25 mouse cellular contexts compared by ENCODE assay signal in genomic region chr1:25106679-25107078, GRCm38 (mm10).
DNase-seq lines count a peak whose midpoint lies in the region; ATAC-seq and TF ChIP-seq lines count a peak whose summit lies in the region.
"Had no signal": no experiment of that assay in that cellular context is flagged by ENCODE, and none has a peak within 500 bp of the region (broad histone marks: within the 10 kb centered on the region; RNA-seq: fewer than 3 reads in every experiment).

No protein-coding gene starts in this region.

- H3K4me3 ChIP-seq in hindbrain, embryonic 10.5 days = no peak overlapping the region
- no peak overlapping the region for H3K4me3 ChIP-seq in hindbrain, embryonic 14.5 days (replicated peaks; ENCODE audit: low read length)
- no peak overlapping the region for H3K4me3 ChIP-seq in layer of hippocampus, adult 2 months
- no peak overlapping the region for H3K4me3 ChIP-seq in hindbrain, embryonic 16.5 days (ENCODE audit: low read length)
- no peak overlapping the region for H3K4me3 ChIP-seq in olfactory bulb, adult 2 months (ENCODE audit: insufficient read depth, low read depth, low read length)
- H3K4me3 ChIP-seq: embryonic facial prominence, embryonic 10.5 days; heart, embryonic 12.5 days; liver, embryonic 12.5 days; megakaryocyte, embryonic 14.5 days; myocyte; stomach, embryonic 15.5 days had no signal

- no peak for ATAC-seq in hindbrain, embryonic 14.5 days (ENCODE audit: low FRiP score)
- ATAC-seq in hindbrain, embryonic 16.5 days = no peak
- ATAC-seq: inflammation-experienced regulatory T-cells, adult 6 months; liver, embryonic 12.5 days had no signal

- H3K9me3 ChIP-seq in hindbrain, embryonic 10.5 days = no peaks in the 10 kb centered on the region
- H3K9me3 ChIP-seq in hindbrain, embryonic 14.5 days (ENCODE audit: control insufficient read depth, low read length) = no peaks in the 10 kb centered on the region
- no peaks in the 10 kb centered on the region for H3K9me3 ChIP-seq in hindbrain, embryonic 16.5 days (ENCODE audit: control insufficient read depth, low read length)
- H3K9me3 ChIP-seq: embryonic facial prominence, embryonic 10.5 days; heart, embryonic 12.5 days; liver, embryonic 12.5 days; stomach, embryonic 15.5 days had no signal

- H3K27ac ChIP-seq in hindbrain, embryonic 10.5 days = 0 out of 2 replicates have a peak overlapping the region, but pooled peaks have one; percentile 8
- H3K27ac ChIP-seq in hindbrain, embryonic 14.5 days = no peak overlapping the region
- H3K27ac ChIP-seq in layer of hippocampus, adult 2 months = peak overlapping the region; percentile 82
- 0 out of 2 replicates have a peak overlapping the region, but pooled peaks have one; percentile 20 for H3K27ac ChIP-seq in hindbrain, embryonic 16.5 days (ENCODE audit: low read depth, low read length)
- H3K27ac ChIP-seq in olfactory bulb, adult 2 months (ENCODE audit: insufficient read depth, low read depth, low read length) = peak overlapping the region; percentile 85; the same call in 1 of the 2 replicates
- H3K27ac ChIP-seq: embryonic facial prominence, embryonic 10.5 days; liver, embryonic 12.5 days; stomach, embryonic 15.5 days had no signal

- H3K27me3 ChIP-seq in hindbrain, embryonic 10.5 days (ENCODE audit: insufficient read depth, poor library complexity, severe bottlenecking) = no peaks in the 10 kb centered on the region
- H3K27me3 ChIP-seq in hindbrain, embryonic 14.5 days (ENCODE audit: control insufficient read depth, insufficient read depth, low read length) = no peaks in the 10 kb centered on the region
- no peaks in the 10 kb centered on the region for H3K27me3 ChIP-seq in hindbrain, embryonic 16.5 days (replicated peaks; ENCODE audit: control insufficient read depth, insufficient read depth, low read length)
- H3K27me3 ChIP-seq: heart, embryonic 12.5 days; liver, embryonic 12.5 days; megakaryocyte, embryonic 14.5 days; stomach, embryonic 15.5 days had no signal

- peaks cover 19% of the 10 kb centered on the region for H3K4me1 ChIP-seq in hindbrain, embryonic 10.5 days (replicated peaks)
- peaks cover 7% of the 10 kb centered on the region for H3K4me1 ChIP-seq in hindbrain, embryonic 14.5 days (replicated peaks; ENCODE audit: control insufficient read depth, insufficient read depth, low read length)
- peaks cover 10% of the 10 kb centered on the region; the same call in 1 of the 2 replicates for H3K4me1 ChIP-seq in hindbrain, embryonic 16.5 days (ENCODE audit: control insufficient read depth, insufficient read depth, low read depth, low read length)
- H3K4me1 ChIP-seq in olfactory bulb, adult 2 months (ENCODE audit: control insufficient read depth, insufficient read depth, low read length) = peaks cover 10% of the 10 kb centered on the region
- H3K4me1 ChIP-seq: embryonic facial prominence, embryonic 10.5 days; heart, embryonic 12.5 days; liver, embryonic 12.5 days; megakaryocyte, embryonic 14.5 days; stomach, embryonic 15.5 days had no signal

- TF ChIP-seq POLR2A in olfactory bulb, adult 2 months (IDR thresholded peaks at IDR 0.05; ENCODE audit: insufficient read depth, low read depth, low read length) = no peak

- H3K4me2 ChIP-seq in hindbrain, embryonic 14.5 days (replicated peaks) = no peak overlapping the region
- H3K4me2 ChIP-seq in hindbrain, embryonic 16.5 days (ENCODE audit: low read length) = no peak overlapping the region
- H3K4me2 ChIP-seq: heart, embryonic 12.5 days; liver, embryonic 12.5 days; stomach, embryonic 15.5 days had no signal

- H3K9ac ChIP-seq in hindbrain, embryonic 14.5 days = no peak overlapping the region
- H3K9ac ChIP-seq in hindbrain, embryonic 16.5 days (ENCODE audit: low read depth, low read length) = no peak overlapping the region
- H3K9ac ChIP-seq: heart, embryonic 12.5 days; liver, embryonic 12.5 days; stomach, embryonic 15.5 days had no signal

- no peak for DNase-seq in hindbrain, embryonic 10.5 days (ENCODE audit: low spot score)
- no peak for DNase-seq in hindbrain, embryonic 14.5 days (ENCODE audit: low spot score)
- DNase-seq in layer of hippocampus, adult 2 months (ENCODE audit: low spot score in 2 of 2) = no peak
- DNase-seq in layer of hippocampus, postnatal 10 days (ENCODE audit: low spot score in 2 of 2) = no peak
- no peak for DNase-seq in thymus, postnatal 36 days
- DNase-seq: adrenal gland, postnatal 25 days; B cell, adult 2 months; cerebellum, adult 2 months; cerebellum, postnatal 36 days; gastrocnemius, postnatal 10 days; heart, adult 11 months; heart, postnatal 14 days; kidney, adult 8-10 months; lung, adult 2 months; right cerebral cortex, postnatal 14 days; thymus, adult 18-20 months had no signal

- WGBS in hindbrain, embryonic 10.5 days = 76% methylated on average over 6 of the region's 6 CpGs
- 71% methylated on average over 6 of the region's 6 CpGs for WGBS in hindbrain, embryonic 14.5 days
- 62% methylated on average over 6 of the region's 6 CpGs for WGBS in hindbrain, embryonic 16.5 days
- 72% methylated on average over 6 of the region's 6 CpGs for WGBS in olfactory bulb, adult 2 months

- H3K36me3 ChIP-seq in hindbrain, embryonic 10.5 days = no peaks in the 10 kb centered on the region
- peaks cover 11% of the 10 kb centered on the region for H3K36me3 ChIP-seq in hindbrain, embryonic 14.5 days (replicated peaks; ENCODE audit: control insufficient read depth, insufficient read depth)
- H3K36me3 ChIP-seq in hindbrain, embryonic 16.5 days (ENCODE audit: control insufficient read depth, insufficient read depth, low read length) = no peaks in the 10 kb centered on the region
- H3K36me3 ChIP-seq: embryonic facial prominence, embryonic 10.5 days; heart, embryonic 12.5 days; liver, embryonic 12.5 days; stomach, embryonic 15.5 days had no signal

- TF ChIP-seq CTCF in layer of hippocampus, adult 2 months (conservative IDR thresholded peaks at IDR 0.05) = no peak
- TF ChIP-seq CTCF in olfactory bulb, adult 2 months (IDR thresholded peaks at IDR 0.05; ENCODE audit: insufficient read depth, low read depth, low read length) = no peak
